Mouse (Mus musculus): ENCODE measurements around the gene Olfr1472. TPM values are rescaled to one million over a fixed set of nuclear protein-coding genes. Genes with fewer than 3 reads are reported as not detected.
"Not testable (repeated sequence)": the region's sequence is repeated elsewhere in the genome, so short reads cannot be mapped to it uniquely, and the experiment has no call there.

Olfr1472 gene
- not detected for total RNA-seq (2022)

DNA sequence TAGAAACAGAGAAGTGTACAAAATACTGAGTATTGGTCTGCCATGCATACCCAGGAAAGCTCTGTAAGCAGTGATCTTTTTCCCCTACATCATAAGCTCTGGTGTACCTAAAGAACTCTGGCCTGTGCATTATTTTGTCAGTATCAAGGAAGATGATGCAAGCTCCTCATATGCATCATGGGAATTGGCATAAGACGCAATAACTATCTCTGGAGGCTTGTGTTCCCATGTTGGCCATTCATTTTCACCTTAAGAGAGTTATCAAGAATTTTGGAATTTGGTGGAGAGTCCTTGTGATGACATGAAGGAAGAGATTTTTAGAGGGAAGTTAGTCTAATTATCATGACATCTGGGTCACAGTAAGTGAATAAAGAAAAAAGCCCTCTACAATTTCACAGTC, at the start of gene Olfr1472:
Gene Olfr1472 (minus strand): TSS at position 101 of the 400 bp plus-strand sequence.
- DNase-seq (ENCODE audit: low spot score in 2 of 2), result no peak

- no peak for DNase-seq (ENCODE audit: low spot score in 2 of 2)
Observed at GRCm38 (mm10) chr19:13500246-13500645, 44.4 kb upstream of the Olfr1472 start, which contains the start of gene Olfr1477. Gene Olfr1477 (plus strand): TSS chr19:13500546.

GRCm38 (mm10) chr19:13480096-13480495, 24.2 kb upstream of the Olfr1472 start, which contains the start of gene Olfr1475:
Gene Olfr1475 (minus strand): TSS chr19:13480196.
- no peak for DNase-seq (ENCODE audit: low spot score in 2 of 2)

GRCm38 (mm10) chr19:13469265-13469664, 13.4 kb upstream of the Olfr1472 start, which contains the start of gene Olfr1474:
Gene Olfr1474 (plus strand): TSS chr19:13469565.
- not testable (repeated sequence) for DNase-seq (ENCODE audit: low spot score in 2 of 2)

DNA sequence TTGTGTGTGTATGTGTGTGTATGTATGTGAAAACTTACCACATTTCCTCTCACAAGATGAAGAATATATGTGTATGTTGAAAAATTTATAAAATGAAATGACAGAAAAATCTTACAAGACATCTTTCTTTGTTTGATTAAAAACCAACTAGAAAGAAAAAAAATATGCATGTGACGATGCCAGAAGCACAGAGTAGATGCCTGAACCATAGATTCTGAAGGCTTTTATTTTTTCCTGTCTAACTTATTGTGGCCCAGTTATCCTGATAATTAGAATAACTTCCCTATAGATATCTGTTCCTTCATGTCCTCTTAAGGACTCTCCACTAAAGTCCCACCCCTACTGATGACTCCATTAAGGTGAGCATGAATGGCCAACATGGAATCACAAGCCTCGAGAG, 12.8 kb downstream of the Olfr1472 start, which contains the start of gene Olfr1471:
Gene Olfr1471 (plus strand): TSS at position 301 of the 400 bp plus-strand sequence.
- not testable (repeated sequence) for DNase-seq (ENCODE audit: low spot score in 2 of 2)

GRCm38 (mm10) chr19:13407549-13407948, 48.3 kb downstream of the Olfr1472 start, which contains the start of gene Olfr1469:
Gene Olfr1469 (plus strand): TSS chr19:13407849.
- no peak for DNase-seq (ENCODE audit: low spot score in 2 of 2)

Other genes with a start within 250 kb of the Olfr1472 start
- gene Olfr1463, start 224.8 kb downstream of the Olfr1472 start, total RNA-seq (2022), result not detected
- gene Olfr1465, start 140.5 kb downstream of the Olfr1472 start, total RNA-seq (2022), result not detected
- gene Olfr1466, start 117.2 kb downstream of the Olfr1472 start, total RNA-seq (2022), result not detected
- not detected for gene Olfr1467, start 93.8 kb downstream of the Olfr1472 start, total RNA-seq (2022)
- gene Olfr1469, start 48.2 kb downstream of the Olfr1472 start, total RNA-seq (2022), result not detected
- not detected for gene Olfr1471, start 12.7 kb downstream of the Olfr1472 start, total RNA-seq (2022)
- not detected for gene Olfr1474, start 13.5 kb upstream of the Olfr1472 start, total RNA-seq (2022)
- gene Olfr1475, start 24.1 kb upstream of the Olfr1472 start, total RNA-seq (2022), result not detected
- gene Olfr1477, start 44.5 kb upstream of the Olfr1472 start, total RNA-seq (2022), result not detected
- not detected for gene Olfr1480, start 71.8 kb upstream of the Olfr1472 start, total RNA-seq (2022)
- gene Olfr1484, start 127.4 kb upstream of the Olfr1472 start, total RNA-seq (2022), result not detected
- not detected for gene Olfr1487, start 161.3 kb upstream of the Olfr1472 start, total RNA-seq (2022)
- gene Olfr1489, start 175.5 kb upstream of the Olfr1472 start, total RNA-seq (2022), result not detected
- gene Olfr1490, start 195.0 kb upstream of the Olfr1472 start, total RNA-seq (2022), result not detected
- gene Olfr1491, start 241.2 kb upstream of the Olfr1472 start, total RNA-seq (2022), result not detected